Mouse (Mus musculus) heart, adult 2 months (tissue): ENCODE data around the gene Agbl4.

Experiments used
- CTCF ChIP-seq: fragments of 200-600 bp; IDR thresholded peaks from 2 replicates; pipeline ENCODE4 v1.8.1; 2022; ENCODE audit warnings: antibody characterized with exemption, mild to moderate bottlenecking, moderate library complexity
- EP300 ChIP-seq: fragments of 200-500 bp; IDR thresholded peaks from 2 replicates; pipeline ENCODE4 v1.6.1; 2011; ENCODE audit warnings: low read depth, low read length, control low read depth; ENCODE audit not compliant: insufficient read depth
- POLR2A ChIP-seq: fragments of 200-500 bp; IDR thresholded peaks from 2 replicates; pipeline ENCODE4 v1.6.1; 2011; ENCODE audit warnings: mild to moderate bottlenecking, low read depth, low read length, control low read depth; ENCODE audit not compliant: insufficient read depth

GRCm38 (mm10) chr4:111467796-111468195 lies 1070.3 kb downstream of the Agbl4 start:
- no peak for TF ChIP-seq CTCF
- no peak for TF ChIP-seq POLR2A
- no peak for TF ChIP-seq EP300
